20 mouse cellular contexts compared by ENCODE assay signal in genomic region chr1:12334186-12334585, GRCm38 (mm10).
DNase-seq lines count a peak whose midpoint lies in the region; ATAC-seq and TF ChIP-seq lines count a peak whose summit lies in the region.
"Had no signal": no experiment of that assay in that cellular context is flagged by ENCODE, and none has a peak within 500 bp of the region (broad histone marks: within the 10 kb centered on the region; RNA-seq: fewer than 3 reads in every experiment).

No protein-coding gene starts in this region.

- no peak overlapping the region for H3K4me3 ChIP-seq in embryonic facial prominence, embryonic 15.5 days (replicated peaks)
- H3K4me3 ChIP-seq in intestine, postnatal 0 days (ENCODE audit: low read depth, low read length): no peak overlapping the region
- H3K4me3 ChIP-seq: erythroblast, embryonic 14.5 days; forebrain, embryonic 10.5 days; forebrain, embryonic 12.5 days had no signal

- H3K27ac ChIP-seq in embryonic facial prominence, embryonic 15.5 days (replicated peaks): 0 out of 2 replicates have a peak overlapping the region, but pooled peaks have one; percentile 7
- no peak overlapping the region for H3K27ac ChIP-seq in intestine, postnatal 0 days (ENCODE audit: low read depth, low read length)
- H3K27ac ChIP-seq: forebrain, embryonic 10.5 days; forebrain, embryonic 12.5 days had no signal

- no peaks in the 10 kb centered on the region for H3K27me3 ChIP-seq in embryonic facial prominence, embryonic 15.5 days
- H3K27me3 ChIP-seq in intestine, postnatal 0 days (replicated peaks; ENCODE audit: control insufficient read depth, insufficient read depth, low read length): no peaks in the 10 kb centered on the region
- H3K27me3 ChIP-seq: forebrain, embryonic 12.5 days; Patski had no signal

- WGBS in embryonic facial prominence, embryonic 15.5 days: 89% methylated on average over 4 of the region's 4 CpGs
- WGBS in intestine, postnatal 0 days: 85% methylated on average over 4 of the region's 4 CpGs

- no peak for TF ChIP-seq CTCF in intestine, postnatal 0 days (IDR thresholded peaks at IDR 0.05; ENCODE audit: low read depth)

- H3K9ac ChIP-seq in embryonic facial prominence, embryonic 15.5 days: no peak overlapping the region
- H3K9ac ChIP-seq in intestine, postnatal 0 days (ENCODE audit: low read depth, low read length): no peak overlapping the region
- H3K9ac ChIP-seq: forebrain, embryonic 12.5 days had no signal

- DNase-seq in ES-CJ7 (ENCODE audit: low read depth, low spot score) (peak; percentile 15), R1 (ENCODE audit: low read depth, low spot score) (peak; percentile 10)
- peak; percentile 86 for DNase-seq in retina, postnatal 1 day
- no peak for DNase-seq in layer of hippocampus, adult 11-12 months (ENCODE audit: low spot score)
- DNase-seq: adrenal gland, adult 8-10 months; adrenal gland, postnatal 25 days; cerebellum, adult 11-12 months; cerebellum, adult 2 months; cerebellum, adult 9-10 months; cerebellum, postnatal 25 days had no signal

- no peaks in the 10 kb centered on the region for H3K9me3 ChIP-seq in embryonic facial prominence, embryonic 15.5 days (replicated peaks)
- H3K9me3 ChIP-seq in intestine, postnatal 0 days (ENCODE audit: control insufficient read depth): no peaks in the 10 kb centered on the region
- H3K9me3 ChIP-seq: forebrain, embryonic 10.5 days; forebrain, embryonic 12.5 days; G1E had no signal

- H3K4me1 ChIP-seq in embryonic facial prominence, embryonic 15.5 days: no peaks in the 10 kb centered on the region
- no peaks in the 10 kb centered on the region for H3K4me1 ChIP-seq in intestine, postnatal 0 days (replicated peaks; ENCODE audit: control insufficient read depth, insufficient read depth, low read length)
- H3K4me1 ChIP-seq: forebrain, embryonic 10.5 days; forebrain, embryonic 12.5 days had no signal

- H3K36me3 ChIP-seq in embryonic facial prominence, embryonic 15.5 days: no peaks in the 10 kb centered on the region
- H3K36me3 ChIP-seq in intestine, postnatal 0 days (ENCODE audit: control insufficient read depth, insufficient read depth): no peaks in the 10 kb centered on the region
- H3K36me3 ChIP-seq: forebrain, embryonic 10.5 days; forebrain, embryonic 12.5 days; G1E had no signal

- H3K4me2 ChIP-seq in embryonic facial prominence, embryonic 15.5 days (replicated peaks): no peak overlapping the region
- no peak overlapping the region for H3K4me2 ChIP-seq in intestine, postnatal 0 days (replicated peaks; ENCODE audit: low read depth)
- H3K4me2 ChIP-seq: forebrain, embryonic 12.5 days had no signal

- no peak for ATAC-seq in embryonic facial prominence, embryonic 15.5 days (ENCODE audit: insufficient number of reproducible peaks, low FRiP score, low TSS enrichment, low read depth)
- ATAC-seq in intestine, postnatal 0 days: no peak
- ATAC-seq in activated CD4-positive, CD25-positive, alpha-beta regulatory T cell, adult 4 months: no peak
- ATAC-seq: forebrain, embryonic 14.5 days; forebrain, embryonic 16.5 days; Patski had no signal
